Comparison of ENCODE assay signal across 17 mouse cellular contexts in genomic region chr2:30589781-30590180, GRCm38 (mm10). TPM values are rescaled to one million over a fixed set of nuclear protein-coding genes. Genes with fewer than 3 reads are reported as not detected.
A peak's percentile ranks its signal among the peaks of the same experiment; 100 is the strongest.
DNase-seq lines count a peak whose midpoint lies in the region; ATAC-seq lines count a peak whose summit lies in the region.
"Had no signal": no experiment of that assay in that cellular context is flagged by ENCODE, and none has a peak within 500 bp of the region (broad histone marks: within the 10 kb centered on the region; RNA-seq: fewer than 3 reads in every experiment).

No protein-coding gene starts in this region.

- no peak for ATAC-seq in lung, embryonic 15.5 days (ENCODE audit: borderline replicate concordance, extremely low read depth, low FRiP score, low TSS enrichment)
- ATAC-seq in intestine, embryonic 15.5 days, result no peak
- no peak for ATAC-seq in stomach, embryonic 16.5 days (ENCODE audit: insufficient read depth, low FRiP score)
- ATAC-seq: midbrain, embryonic 16.5 days had no signal

- no peaks in the 10 kb centered on the region for H3K9me3 ChIP-seq in lung, embryonic 15.5 days
- no peaks in the 10 kb centered on the region for H3K9me3 ChIP-seq in intestine, embryonic 15.5 days
- no peaks in the 10 kb centered on the region for H3K9me3 ChIP-seq in stomach, embryonic 16.5 days (replicated peaks; ENCODE audit: control insufficient read depth, low read length)
- H3K9me3 ChIP-seq: embryonic facial prominence, embryonic 15.5 days; forebrain, embryonic 10.5 days; heart, embryonic 15.5 days; limb, embryonic 13.5 days had no signal

- H3K4me3 ChIP-seq in lung, embryonic 15.5 days, result no peak overlapping the region
- H3K4me3 ChIP-seq in intestine, embryonic 15.5 days (replicated peaks), result no peak overlapping the region
- H3K4me3 ChIP-seq in stomach, embryonic 16.5 days (replicated peaks; ENCODE audit: low read length), result no peak overlapping the region
- H3K4me3 ChIP-seq: embryonic facial prominence, embryonic 15.5 days; forebrain, embryonic 10.5 days; heart, embryonic 15.5 days; limb, embryonic 13.5 days had no signal

- no peaks in the 10 kb centered on the region for H3K36me3 ChIP-seq in lung, embryonic 15.5 days
- H3K36me3 ChIP-seq in intestine, embryonic 15.5 days, result no peaks in the 10 kb centered on the region
- no peaks in the 10 kb centered on the region for H3K36me3 ChIP-seq in stomach, embryonic 16.5 days (ENCODE audit: control insufficient read depth, insufficient read depth, low read length)
- H3K36me3 ChIP-seq: embryonic facial prominence, embryonic 15.5 days; forebrain, embryonic 10.5 days; heart, embryonic 15.5 days; limb, embryonic 13.5 days had no signal

- peaks cover 55% of the 10 kb centered on the region for H3K4me1 ChIP-seq in lung, embryonic 15.5 days
- peaks cover 30% of the 10 kb centered on the region for H3K4me1 ChIP-seq in intestine, embryonic 15.5 days (replicated peaks)
- peaks cover 46% of the 10 kb centered on the region for H3K4me1 ChIP-seq in stomach, embryonic 16.5 days (ENCODE audit: control insufficient read depth, insufficient read depth, low read length)

- H3K4me2 ChIP-seq in lung, embryonic 15.5 days, result no peak overlapping the region
- H3K4me2 ChIP-seq in intestine, embryonic 15.5 days (replicated peaks), result no peak overlapping the region
- H3K4me2 ChIP-seq in stomach, embryonic 16.5 days (ENCODE audit: low read depth, low read length), result no peak overlapping the region
- H3K4me2 ChIP-seq: embryonic facial prominence, embryonic 15.5 days; heart, embryonic 15.5 days; hindbrain, embryonic 14.5 days; limb, embryonic 13.5 days had no signal

- H3K9ac ChIP-seq in lung, embryonic 15.5 days, result no peak overlapping the region
- H3K9ac ChIP-seq in intestine, embryonic 15.5 days, result no peak overlapping the region
- H3K9ac ChIP-seq in stomach, embryonic 16.5 days (ENCODE audit: low read length), result no peak overlapping the region
- H3K9ac ChIP-seq: embryonic facial prominence, embryonic 15.5 days; heart, embryonic 15.5 days; hindbrain, embryonic 14.5 days; limb, embryonic 13.5 days had no signal

- no peaks in the 10 kb centered on the region for H3K27me3 ChIP-seq in lung, embryonic 15.5 days
- H3K27me3 ChIP-seq in intestine, embryonic 15.5 days (replicated peaks), result no peaks in the 10 kb centered on the region
- no peaks in the 10 kb centered on the region for H3K27me3 ChIP-seq in stomach, embryonic 16.5 days (ENCODE audit: control insufficient read depth, insufficient read depth, low read length)
- H3K27me3 ChIP-seq: embryonic facial prominence, embryonic 15.5 days; heart, embryonic 15.5 days; limb, embryonic 13.5 days had no signal

- WGBS in lung, embryonic 15.5 days, result 71% methylated on average over 4 of the region's 4 CpGs
- 65% methylated on average over 4 of the region's 4 CpGs for WGBS in intestine, embryonic 15.5 days
- WGBS in stomach, embryonic 16.5 days, result 67% methylated on average over 4 of the region's 4 CpGs

- H3K27ac ChIP-seq in lung, embryonic 15.5 days, result peak overlapping the region; percentile 82
- H3K27ac ChIP-seq in intestine, embryonic 15.5 days, result 0 out of 2 replicates have a peak overlapping the region, but pooled peaks have one; percentile 57
- H3K27ac ChIP-seq in stomach, embryonic 16.5 days (ENCODE audit: low read length), result peak overlapping the region; percentile 92
- H3K27ac ChIP-seq: embryonic facial prominence, embryonic 15.5 days; hindbrain, embryonic 14.5 days; limb, embryonic 13.5 days had no signal

- peak; percentile 51 to 59 for DNase-seq in heart, adult 9 months (ENCODE audit: low spot score in 2 of 2)
- no peak for DNase-seq in heart, postnatal 4 days
- DNase-seq in lung, postnatal 10 days, result no peak
- DNase-seq in thymus, postnatal 4 days, result no peak
- DNase-seq: kidney, adult 9 months; right cerebral cortex, adult 18-20 months; spleen, adult 18-20 months had no signal

RNA-seq across cellular contexts. Expression of gene Cstad, which starts 5.1 kb away (rescaled TPM):
- total RNA-seq in heart, postnatal 4 days (2021), result 1 to 10 TPM; 1.7 to 3.2 TPM
- 0.68 and 1.0 TPM in 2 replicates for polyA plus RNA-seq in lung, embryonic 15.5 days (2015; fragmentation: Nextera tagmentation; extraction: Ambion mirVana)
- polyA plus RNA-seq in intestine, embryonic 15.5 days (2015; fragmentation: Nextera tagmentation; extraction: Ambion mirVana), result 0.63 and 0.72 TPM in 2 replicates
- 0.34 and 1.1 TPM in 2 replicates for polyA plus RNA-seq in stomach, embryonic 16.5 days (2015; fragmentation: Nextera tagmentation; extraction: Ambion mirVana)
- polyA plus RNA-seq: liver, embryonic 16.5 days had no signal

Comparison
In these comparisons a context has a peak if more than half of its experiments do, and no peak if none do; other contexts are left out.
1. DNase-seq: peak in heart, adult 9 months (2 of 2); none in heart, postnatal 4 days (single experiment), lung, postnatal 10 days (single experiment) and thymus, postnatal 4 days (single experiment).
2. Peak in every context shown above with its lines, with median percentiles within 50 percentile points of each other: H3K27ac ChIP-seq.